Mouse (Mus musculus) C2C12 (cell line): Measurements from ENCODE around the gene Ncam2. TPM values are rescaled to one million over a fixed set of nuclear protein-coding genes. Genes with fewer than 3 reads are reported as not detected.
"Not testable (repeated sequence)": the region's sequence is repeated elsewhere in the genome, so short reads cannot be mapped to it uniquely, and the experiment has no call there.

Source experiments
- H3K27me3 ChIP-seq: one replicate; pipeline ENCODE4 v1.6.1; 2011; ENCODE audit not compliant: control insufficient read depth, insufficient read depth, insufficient read length
- H3K36me3 ChIP-seq: one replicate; pipeline ENCODE4 v1.6.1; 2011; ENCODE audit not compliant: control insufficient read depth, insufficient read depth
- H3K4me3 ChIP-seq: one replicate; pipeline ENCODE4 v1.5.1; 2011; ENCODE audit warnings: mild to moderate bottlenecking, control low read depth; ENCODE audit not compliant: poor library complexity, insufficient read depth, severe bottlenecking
- H3K79me2 ChIP-seq: one replicate; pipeline ENCODE4 v1.6.1; 2011; ENCODE audit not compliant: control insufficient read depth, insufficient read depth
- H3K79me3 ChIP-seq: one replicate; pipeline ENCODE4 v1.6.1; 2011; ENCODE audit warnings: low read depth, control low read depth
- H3ac ChIP-seq: one replicate; pipeline ENCODE3; 2011; ENCODE audit warnings: low read depth; ENCODE audit not compliant: control insufficient read depth, insufficient read length
- CEBPB ChIP-seq: IDR thresholded peaks from one replicate; pipeline ENCODE4 v1.6.1; 2011; ENCODE audit warnings: low read depth, mild to moderate bottlenecking, control low read depth, moderate library complexity
- CTCF ChIP-seq: IDR thresholded peaks from one replicate; pipeline ENCODE4 v1.5.1; 2011; ENCODE audit not compliant: control insufficient read depth, insufficient read depth, insufficient read length
- FOSL1 ChIP-seq: IDR thresholded peaks from one replicate; pipeline ENCODE4 v1.8.0; 2011; ENCODE audit warnings: mild to moderate bottlenecking, low read length; ENCODE audit not compliant: poor library complexity, insufficient read depth, severe bottlenecking
- MAX ChIP-seq: IDR thresholded peaks from one replicate; pipeline ENCODE4 v1.6.1; 2011; ENCODE audit warnings: mild to moderate bottlenecking, control low read depth
- MYOD1 ChIP-seq: IDR thresholded peaks from one replicate; pipeline ENCODE4 v1.6.1; 2011; ENCODE audit warnings: low read depth; ENCODE audit not compliant: control insufficient read depth, insufficient read length
- MYOG ChIP-seq: IDR thresholded peaks from one replicate; pipeline ENCODE4 v1.6.1; 2011; ENCODE audit not compliant: control insufficient read depth, insufficient read length; ENCODE audit errors: extremely low read depth
- USF1 ChIP-seq: IDR thresholded peaks from one replicate; pipeline ENCODE4 v1.6.1; 2011; ENCODE audit warnings: low read depth, mild to moderate bottlenecking, control low read depth, moderate library complexity
- polyA plus RNA-seq: library from polyadenylated mRNA; unstranded; fragments of >200 nt; fragmentation: generic; extraction: Trizol; gene quantifications from one replicate; pipeline ENCODE4 v1.2.1, GENCODE M21; 2012; ENCODE audit warnings: missing spikeins

The Ncam2 gene
- polyA plus RNA-seq, 1 experiment = not detected

DNA sequence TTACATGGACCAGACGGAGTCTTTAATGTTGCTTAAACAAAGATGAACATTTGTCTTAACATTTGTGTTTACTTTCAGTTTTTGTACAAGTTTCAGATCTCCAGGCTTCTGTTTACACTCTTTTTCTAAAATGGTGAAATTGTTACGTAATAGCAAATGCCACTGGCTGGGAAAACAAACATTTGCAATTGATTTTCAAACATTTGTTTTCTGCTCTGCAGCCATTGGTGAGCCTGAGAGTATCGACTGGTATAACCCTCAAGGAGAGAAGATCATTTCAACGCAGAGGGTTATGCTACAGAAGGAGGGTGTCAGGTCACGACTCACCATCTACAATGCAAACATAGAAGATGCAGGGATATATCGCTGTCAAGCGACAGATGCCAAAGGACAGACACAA, 234.1 kb downstream of the Ncam2 start:
- Histone ChIP-seq H3K27me3 (no peaks in the 10 kb centered on the region), H3K79me3 (no peaks in the 10 kb centered on the region), H3K79me2 (no peaks in the 10 kb centered on the region), H3ac (no peak overlapping the region), H3K36me3 (no peaks in the 10 kb centered on the region), H3K4me3 (no peak overlapping the region)
- TF ChIP-seq MYOD1 (no peak), MYOG (no peak), MAX (no peak), USF1 (no peak), CEBPB (no peak)

DNA sequence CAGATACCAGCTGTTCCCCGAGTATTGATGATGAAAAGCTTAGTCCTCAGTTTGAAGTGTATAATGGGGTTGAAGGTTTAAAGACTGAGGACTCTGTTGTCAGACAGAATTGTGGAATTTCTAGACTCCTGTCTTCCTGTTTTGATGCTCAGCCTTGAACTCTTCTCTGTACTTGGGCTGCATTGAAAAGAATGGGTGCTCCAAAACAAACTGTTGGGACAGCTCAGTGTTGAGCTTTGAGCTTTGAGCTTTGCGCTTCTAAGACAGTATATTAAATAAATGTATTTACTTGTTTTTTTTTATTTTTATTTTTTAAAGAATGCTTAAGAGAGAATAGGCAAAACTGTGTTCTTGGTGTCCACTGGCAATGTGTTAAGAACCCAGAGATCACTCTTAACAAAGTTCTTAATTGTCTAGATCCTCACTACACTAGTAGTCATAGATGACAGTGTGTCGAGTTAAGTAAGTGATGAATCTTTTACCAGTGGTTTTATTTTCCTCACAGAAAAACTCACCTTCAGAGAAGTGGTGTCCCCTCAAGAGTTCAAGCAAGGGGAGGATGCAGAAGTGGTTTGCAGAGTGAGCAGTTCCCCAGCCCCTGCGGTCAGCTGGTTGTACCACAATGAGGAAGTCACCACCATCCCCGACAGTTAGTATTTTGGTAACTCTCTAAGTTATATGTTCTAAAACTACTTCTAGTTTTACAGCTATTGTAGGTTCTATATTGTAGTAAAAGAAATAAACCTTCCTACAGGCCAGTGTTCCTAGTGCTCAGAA, 236.8 kb downstream of the Ncam2 start:
- H3K4me3 ChIP-seq = no peak overlapping the region
- TF ChIP-seq CEBPB (no peak), USF1 (no peak), FOSL1 (no peak), MYOD1 (no peak), MYOG (no peak), CTCF (no peak), MAX (no peak)
- no peak overlapping the region for H3ac ChIP-seq
- H3K79me3 ChIP-seq = no peaks in the 10 kb centered on the region
- no peaks in the 10 kb centered on the region for H3K36me3 ChIP-seq
- no peaks in the 10 kb centered on the region for H3K27me3 ChIP-seq
- H3K79me2 ChIP-seq = no peaks in the 10 kb centered on the region

DNA sequence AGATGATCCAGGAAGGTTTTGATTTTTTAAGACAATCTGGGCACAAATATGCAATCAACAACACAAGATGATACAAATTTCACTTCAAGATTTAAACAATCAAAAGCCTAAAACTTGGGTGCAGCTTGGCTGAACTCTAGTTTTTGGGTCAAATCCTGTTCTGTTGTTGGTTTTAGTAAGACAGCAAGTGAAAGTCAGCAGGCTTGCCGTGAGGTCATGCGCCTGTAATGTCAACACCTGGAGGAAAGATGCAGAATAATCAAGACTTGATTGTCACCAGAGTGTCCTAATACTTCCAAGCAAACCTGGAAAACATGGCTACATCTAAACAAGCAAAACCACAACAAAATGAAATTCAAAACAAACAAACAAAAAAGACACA, 237.4 kb downstream of the Ncam2 start:
- no peak overlapping the region for H3K4me3 ChIP-seq
- H3K36me3 ChIP-seq = no peaks in the 10 kb centered on the region
- TF ChIP-seq MAX (no peak), FOSL1 (no peak), MYOD1 (no peak)
- no peaks in the 10 kb centered on the region for H3K79me3 ChIP-seq
- no peaks in the 10 kb centered on the region for H3K79me2 ChIP-seq
- no peaks in the 10 kb centered on the region for H3K27me3 ChIP-seq
- no peak overlapping the region for H3ac ChIP-seq

DNA sequence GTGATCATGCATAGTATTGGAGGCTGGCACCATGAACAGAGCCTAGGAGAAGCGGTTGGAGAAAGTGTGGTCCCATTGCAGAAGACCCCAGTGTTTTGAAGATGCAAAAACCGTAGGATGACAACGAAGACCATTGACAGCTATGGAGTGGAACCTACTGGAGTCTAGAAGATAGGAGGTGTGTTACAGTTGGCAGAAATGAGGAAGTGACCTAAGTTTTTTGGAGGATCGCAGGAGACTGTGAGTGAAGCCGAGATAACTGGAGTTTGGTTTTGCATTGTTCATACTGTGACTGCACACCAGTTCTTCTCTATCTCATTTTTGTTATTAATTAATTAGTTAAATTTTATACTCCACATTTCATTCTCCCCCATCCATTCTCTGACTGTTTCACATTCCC, 250.4 kb downstream of the Ncam2 start:
- H3ac ChIP-seq = no peak overlapping the region
- no peak overlapping the region for H3K4me3 ChIP-seq
- no peaks in the 10 kb centered on the region for H3K36me3 ChIP-seq
- H3K79me2 ChIP-seq = no peaks in the 10 kb centered on the region
- TF ChIP-seq MAX (no peak), USF1 (no peak), MYOG (no peak), FOSL1 (no peak), CTCF (no peak), MYOD1 (no peak), CEBPB (no peak)
- H3K79me3 ChIP-seq = no peaks in the 10 kb centered on the region
- no peaks in the 10 kb centered on the region for H3K27me3 ChIP-seq

DNA sequence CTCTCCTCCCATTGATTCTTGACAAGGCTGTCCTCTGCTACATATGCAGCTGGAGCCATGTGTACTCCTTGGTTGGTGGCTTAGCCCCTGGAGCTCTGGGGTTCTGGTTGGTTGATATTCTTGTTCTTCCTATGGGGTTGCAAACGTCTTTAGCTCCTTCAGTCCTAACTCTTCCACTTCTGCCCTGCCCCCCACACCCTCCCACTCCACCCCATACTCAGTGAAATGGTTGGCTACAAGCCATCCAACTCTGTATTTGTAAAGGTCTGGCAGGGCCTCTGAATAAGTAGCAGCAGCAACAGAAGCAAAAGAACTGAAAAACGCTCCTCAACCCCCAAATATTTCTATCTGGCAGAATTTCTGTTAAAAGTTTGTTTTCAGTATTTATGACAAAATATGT, 252.5 kb downstream of the Ncam2 start:
- no peaks in the 10 kb centered on the region for H3K79me2 ChIP-seq
- H3K27me3 ChIP-seq = no peaks in the 10 kb centered on the region
- TF ChIP-seq CTCF = no peak
- TF ChIP-seq MAX = no peak
- TF ChIP-seq MYOG = no peak
- TF ChIP-seq FOSL1 = no peak
- TF ChIP-seq MYOD1 = no peak
- no peak for TF ChIP-seq CEBPB
- TF ChIP-seq USF1 = no peak
- no peaks in the 10 kb centered on the region for H3K36me3 ChIP-seq
- no peak overlapping the region for H3K4me3 ChIP-seq
- H3K79me3 ChIP-seq = no peaks in the 10 kb centered on the region
- no peak overlapping the region for H3ac ChIP-seq

DNA sequence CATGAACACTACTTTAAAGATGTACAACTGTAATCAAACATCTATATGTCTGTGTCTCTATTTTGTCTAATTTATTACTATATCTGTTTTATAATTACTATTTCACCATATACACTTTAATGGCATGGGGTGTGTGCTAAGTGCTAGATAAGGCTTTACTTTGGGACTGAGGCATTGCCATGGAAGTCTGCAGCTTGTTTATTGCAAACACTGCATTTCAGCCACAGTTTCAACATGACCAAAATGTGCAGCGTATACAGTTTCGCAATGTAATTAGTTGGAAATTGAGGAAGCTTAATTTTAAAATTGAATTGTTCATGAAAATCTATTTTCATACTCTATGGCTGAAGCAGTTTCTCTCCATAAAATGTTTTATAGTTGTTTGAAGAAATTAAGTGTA, 254.0 kb downstream of the Ncam2 start:
- TF ChIP-seq USF1 (no peak), CEBPB (no peak), MAX (no peak), FOSL1 (no peak)
- Histone ChIP-seq H3K79me3 (no peaks in the 10 kb centered on the region), H3K27me3 (no peaks in the 10 kb centered on the region), H3ac (no peak overlapping the region), H3K4me3 (no peak overlapping the region), H3K79me2 (no peaks in the 10 kb centered on the region), H3K36me3 (no peaks in the 10 kb centered on the region)

DNA sequence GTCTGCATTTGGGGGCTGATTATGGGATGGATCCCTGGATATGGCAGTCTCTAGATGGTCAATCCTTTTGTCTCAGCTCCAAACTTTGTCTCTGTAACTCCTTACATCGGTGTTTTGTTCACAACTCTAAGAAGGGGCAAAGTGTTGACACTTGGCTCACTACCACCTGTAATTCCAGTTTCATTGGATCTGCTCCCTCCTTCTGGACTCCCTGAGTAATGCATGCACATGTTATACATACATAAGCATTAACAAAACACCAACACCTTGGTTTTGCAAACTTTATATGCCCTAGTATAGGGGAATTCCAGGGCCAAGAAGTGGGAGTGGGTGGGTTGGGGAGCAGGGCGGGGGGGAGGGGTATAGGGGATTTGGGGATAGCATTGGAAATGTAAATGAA, 262.2 kb downstream of the Ncam2 start:
- not testable (repeated sequence) for H3K27me3 ChIP-seq, H3K4me3 ChIP-seq, H3K79me3 ChIP-seq, H3ac ChIP-seq, H3K79me2 ChIP-seq, H3K36me3 ChIP-seq
